Mouse (Mus musculus) lung, adult 2 months (tissue): ENCODE measurements around the gene Ddx55.

Experiments
- CTCF ChIP-seq: fragments of 200-500 bp; IDR thresholded peaks from 2 replicates; pipeline ENCODE4 v1.5.1; 2011; ENCODE audit warnings: mild to moderate bottlenecking, low read length, control low read depth; ENCODE audit not compliant: insufficient read depth
- POLR2A ChIP-seq: fragments of 200-500 bp; IDR thresholded peaks from 2 replicates; pipeline ENCODE4 v1.6.1; 2011; ENCODE audit warnings: low read depth, mild to moderate bottlenecking, control low read depth, low read length, borderline replicate concordance; ENCODE audit errors: extremely low read depth

GRCm38 (mm10) chr5:124592768-124593167 lies 40.1 kb downstream of the Ddx55 start:
- TF ChIP-seq CTCF (no peak), POLR2A (no peak)
